Mouse (Mus musculus): ENCODE measurements at regions not wholly inside any gene's neighbourhood (a gene's known extent, or its start where the extent isn't known, plus 50 kb on each side); places are given as distances from the start of the nearest gene placed in this dataset.

DNA sequence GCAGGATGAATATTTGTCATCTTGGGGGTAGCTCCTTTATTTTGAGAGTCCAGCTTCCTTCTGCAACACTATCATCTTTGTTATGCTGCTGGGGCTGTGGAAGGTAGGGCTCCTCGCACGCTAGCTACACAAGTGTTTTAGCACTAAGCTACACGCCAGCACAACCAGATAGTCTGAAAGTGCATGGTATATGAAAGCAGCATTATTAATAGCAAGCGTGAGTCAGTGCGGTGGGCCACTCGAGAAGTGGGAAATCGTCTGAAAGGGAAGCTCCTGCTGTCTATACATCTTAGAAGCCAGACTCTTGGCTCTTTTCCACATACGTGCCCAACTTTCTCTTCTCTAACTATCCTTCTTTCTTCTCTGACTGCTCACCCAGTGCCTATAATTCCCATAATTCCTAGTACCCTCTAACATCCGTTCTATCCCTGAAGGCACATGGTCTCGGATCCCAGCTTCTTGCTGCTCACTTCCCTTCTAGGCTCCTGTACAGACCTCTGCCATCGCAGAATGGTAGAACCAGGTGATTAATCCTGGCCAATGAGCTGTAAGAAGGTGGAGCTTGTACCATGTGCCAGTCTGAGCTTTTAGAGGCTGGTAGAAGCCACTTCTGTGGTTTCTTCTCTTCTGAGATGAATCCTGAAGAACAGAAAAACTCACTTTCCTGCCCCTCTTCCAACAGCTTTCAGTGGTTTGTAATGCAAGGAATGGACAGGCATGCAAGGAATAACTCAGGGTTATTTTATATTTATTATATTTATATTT, 55.5 kb downstream of the E030025P04Rik start:
- H3K27ac ChIP-seq (ENCODE audit: insufficient read depth, low read length), result no peak overlapping the region
- no peak overlapping the region for H3K4me3 ChIP-seq (ENCODE audit: insufficient read depth, low read length)
- TF ChIP-seq POLR2A (IDR thresholded peaks at IDR 0.05; ENCODE audit: low read depth, low read length) (no peak), CTCF (IDR thresholded peaks at IDR 0.05; ENCODE audit: borderline replicate concordance, insufficient read depth, low read length) (no peak)
- H3K4me1 ChIP-seq (ENCODE audit: control insufficient read depth, insufficient read depth, low read length), result no peaks in the 10 kb centered on the region

DNA sequence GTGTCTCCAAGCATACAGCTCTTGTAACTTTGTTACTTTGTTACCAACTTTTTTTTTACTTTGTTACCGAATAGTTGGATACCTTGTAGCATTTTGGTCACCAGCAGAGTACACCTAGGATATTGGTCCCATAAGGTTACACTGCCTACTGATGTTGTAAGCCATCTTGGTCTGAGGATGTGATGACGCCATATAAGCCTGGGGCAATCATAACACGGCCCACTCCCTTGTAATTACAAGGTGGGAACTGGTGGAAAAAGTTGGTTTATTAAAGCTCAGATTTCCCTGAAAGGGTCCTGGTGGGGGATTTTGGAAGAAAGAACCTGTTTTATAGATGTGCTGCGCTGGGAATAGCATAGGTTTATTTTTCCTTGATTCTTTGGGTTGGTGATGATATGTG, 62.2 kb downstream of the E030025P04Rik start:
- TF ChIP-seq CTCF (IDR thresholded peaks at IDR 0.05; ENCODE audit: borderline replicate concordance, insufficient read depth, low read length) (no peak), POLR2A (IDR thresholded peaks at IDR 0.05; ENCODE audit: low read depth, low read length) (no peak)
- no peak overlapping the region for H3K4me3 ChIP-seq (ENCODE audit: insufficient read depth, low read length)
- no peaks in the 10 kb centered on the region for H3K4me1 ChIP-seq (ENCODE audit: control insufficient read depth, insufficient read depth, low read length)
- H3K27ac ChIP-seq (ENCODE audit: insufficient read depth, low read length), result no peak overlapping the region

DNA sequence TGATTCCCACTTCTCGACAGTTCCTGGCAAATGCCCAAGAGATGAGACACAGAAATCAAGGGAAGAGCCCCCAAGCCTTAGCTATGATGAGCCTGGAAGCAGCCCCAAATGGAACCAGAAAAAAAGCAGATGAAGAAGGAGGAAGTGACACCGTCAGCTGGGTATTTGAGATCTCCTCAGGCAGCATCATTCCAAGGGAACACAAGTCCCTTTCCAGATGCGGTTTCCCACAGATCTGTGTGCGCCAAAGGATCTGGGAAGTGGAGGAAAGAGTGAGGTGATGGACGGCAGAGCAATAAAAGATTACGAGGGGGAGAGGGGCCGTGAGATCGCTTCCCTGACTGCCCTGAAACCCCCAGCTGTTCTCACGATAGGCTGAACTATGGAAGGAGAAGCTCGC, 62.7 kb downstream of the E030025P04Rik start:
- TF ChIP-seq POLR2A (IDR thresholded peaks at IDR 0.05; ENCODE audit: low read depth, low read length) (no peak), CTCF (IDR thresholded peaks at IDR 0.05; ENCODE audit: borderline replicate concordance, insufficient read depth, low read length) (no peak)

DNA sequence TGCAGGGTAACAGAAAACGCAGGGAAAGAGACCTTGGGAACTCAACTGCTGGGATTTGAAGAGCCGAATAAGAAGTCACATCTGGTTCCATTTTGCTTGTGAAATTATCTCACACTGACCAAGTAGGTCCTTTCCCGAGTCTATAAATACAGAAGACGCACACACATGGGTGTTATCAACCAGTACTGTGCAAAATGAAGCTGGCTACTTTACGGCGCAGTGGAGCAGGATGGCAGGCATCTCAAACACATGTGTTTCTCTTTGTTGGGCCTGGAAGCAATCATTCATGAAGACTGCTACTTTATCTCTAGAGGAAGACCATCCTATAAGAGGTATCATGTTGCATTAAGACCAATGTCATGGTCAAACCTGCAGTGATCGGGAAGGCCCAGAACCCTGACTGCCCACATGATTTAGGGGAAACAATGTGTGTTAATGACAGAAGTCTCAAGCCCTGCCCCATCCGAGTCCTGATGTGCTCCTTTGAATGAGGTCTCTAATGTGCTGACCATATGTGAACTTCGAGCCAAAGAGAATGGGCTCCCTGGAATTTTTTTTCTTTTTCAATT, 63.2 kb downstream of the E030025P04Rik start:
- Histone ChIP-seq H3K27ac (ENCODE audit: insufficient read depth, low read length) (no peak overlapping the region), H3K4me1 (ENCODE audit: control insufficient read depth, insufficient read depth, low read length) (no peaks in the 10 kb centered on the region), H3K4me3 (ENCODE audit: insufficient read depth, low read length) (no peak overlapping the region)
- no peak for TF ChIP-seq CTCF (IDR thresholded peaks at IDR 0.05; ENCODE audit: borderline replicate concordance, insufficient read depth, low read length)
- no peak for TF ChIP-seq POLR2A (IDR thresholded peaks at IDR 0.05; ENCODE audit: low read depth, low read length)

More for the DNA sequence above, 62.7 kb downstream of the E030025P04Rik start:
- Histone ChIP-seq H3K4me3 (ENCODE audit: insufficient read depth, low read length) (no peak overlapping the region), H3K4me1 (ENCODE audit: control insufficient read depth, insufficient read depth, low read length) (no peaks in the 10 kb centered on the region), H3K27ac (ENCODE audit: insufficient read depth, low read length) (no peak overlapping the region)

DNA sequence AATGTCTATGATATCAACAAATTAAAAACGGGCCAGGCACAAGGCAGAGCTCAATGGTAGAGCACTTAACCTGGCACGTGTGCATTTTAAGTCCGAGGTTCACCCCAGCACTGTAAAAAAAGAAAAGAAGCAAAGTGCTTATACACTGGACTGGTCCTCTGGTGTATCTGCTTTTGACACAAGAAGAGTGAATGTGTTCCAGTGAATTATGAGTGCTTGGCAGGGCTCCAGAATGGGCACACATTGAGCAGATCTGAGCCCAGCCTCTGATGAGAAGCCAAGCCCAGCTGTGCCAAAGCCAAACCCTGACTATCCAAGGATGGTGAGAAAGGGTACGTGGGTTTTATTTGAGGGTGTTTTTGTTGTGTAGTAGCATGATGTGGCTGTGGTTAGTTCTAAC, 64.7 kb downstream of the E030025P04Rik start:
- no peaks in the 10 kb centered on the region for H3K4me1 ChIP-seq (ENCODE audit: control insufficient read depth, insufficient read depth, low read length)
- no peak overlapping the region for H3K27ac ChIP-seq (ENCODE audit: insufficient read depth, low read length)
- no peak overlapping the region for H3K4me3 ChIP-seq (ENCODE audit: insufficient read depth, low read length)
- no peak for TF ChIP-seq CTCF (IDR thresholded peaks at IDR 0.05; ENCODE audit: borderline replicate concordance, insufficient read depth, low read length)
- no peak for TF ChIP-seq POLR2A (IDR thresholded peaks at IDR 0.05; ENCODE audit: low read depth, low read length)

DNA sequence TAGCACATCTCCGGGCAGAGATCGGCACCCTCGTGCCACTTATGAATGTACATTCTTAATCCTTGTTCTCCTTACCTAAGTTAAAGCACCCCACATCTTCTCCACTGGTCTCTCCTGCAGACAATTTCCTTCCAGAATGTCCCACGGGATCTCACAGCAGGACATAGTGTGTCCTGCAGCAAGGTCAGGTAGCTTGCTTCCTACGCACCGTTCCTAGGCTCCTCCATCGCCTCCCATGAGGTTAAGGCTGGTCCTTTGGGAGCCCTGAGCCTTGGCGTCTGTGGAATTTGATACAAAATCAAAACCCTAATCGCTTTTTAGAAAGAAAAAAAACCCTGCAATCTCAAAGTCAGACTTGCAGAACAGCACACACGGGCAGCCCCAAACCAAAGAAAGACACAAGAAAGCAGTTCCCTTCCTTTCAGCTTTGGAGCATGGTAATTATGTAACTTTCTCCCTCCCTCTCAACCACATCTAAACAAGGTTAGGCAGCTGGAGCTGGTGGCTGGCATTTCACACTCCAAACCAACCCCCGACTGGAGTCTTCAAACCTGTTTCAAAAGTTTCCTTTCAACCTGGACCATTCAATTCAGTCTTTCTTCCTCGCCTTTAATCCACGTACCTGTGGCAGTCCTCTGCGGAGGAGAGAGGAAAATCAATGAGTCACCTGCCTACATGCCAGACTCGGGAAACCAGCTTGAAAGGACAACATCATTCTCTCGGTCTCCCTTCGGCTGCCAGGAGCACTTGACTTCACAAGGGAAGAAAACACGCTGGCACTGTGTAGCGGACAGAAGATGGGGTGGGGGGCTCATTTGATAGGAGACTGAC, 67.4 kb downstream of the E030025P04Rik start:
- no peak overlapping the region for H3K27ac ChIP-seq (ENCODE audit: insufficient read depth, low read length)
- H3K4me1 ChIP-seq (ENCODE audit: control insufficient read depth, insufficient read depth, low read length), result no peaks in the 10 kb centered on the region
- TF ChIP-seq CTCF (IDR thresholded peaks at IDR 0.05; ENCODE audit: borderline replicate concordance, insufficient read depth, low read length) (no peak), POLR2A (IDR thresholded peaks at IDR 0.05; ENCODE audit: low read depth, low read length) (no peak)
- no peak overlapping the region for H3K4me3 ChIP-seq (ENCODE audit: insufficient read depth, low read length)

DNA sequence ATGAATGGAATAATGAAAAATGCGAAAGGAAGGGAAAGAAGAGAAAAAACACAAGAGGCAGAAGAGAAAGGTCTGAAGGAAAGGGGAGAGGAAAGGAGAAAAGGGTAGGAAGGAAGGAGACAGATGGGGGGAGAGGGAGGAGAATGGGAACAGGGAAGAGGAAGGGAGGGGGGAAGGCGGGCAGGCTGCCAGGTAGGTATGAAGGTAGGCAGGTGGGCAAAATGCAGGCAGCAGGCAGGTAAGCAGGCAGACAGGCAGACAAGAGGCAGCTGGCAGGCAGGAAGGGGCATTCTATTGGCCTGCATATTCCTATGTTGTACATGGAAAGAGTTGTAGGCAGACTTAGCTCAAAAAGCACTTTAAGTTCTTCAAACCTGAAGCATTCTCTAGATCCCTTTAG, 72.8 kb downstream of the E030025P04Rik start:
- Histone ChIP-seq H3K4me3 (ENCODE audit: insufficient read depth, low read length) (no peak overlapping the region), H3K27ac (ENCODE audit: insufficient read depth, low read length) (no peak overlapping the region), H3K4me1 (ENCODE audit: control insufficient read depth, insufficient read depth, low read length) (no peaks in the 10 kb centered on the region)
- TF ChIP-seq CTCF (IDR thresholded peaks at IDR 0.05; ENCODE audit: borderline replicate concordance, insufficient read depth, low read length) (no peak), POLR2A (IDR thresholded peaks at IDR 0.05; ENCODE audit: low read depth, low read length) (no peak)

DNA sequence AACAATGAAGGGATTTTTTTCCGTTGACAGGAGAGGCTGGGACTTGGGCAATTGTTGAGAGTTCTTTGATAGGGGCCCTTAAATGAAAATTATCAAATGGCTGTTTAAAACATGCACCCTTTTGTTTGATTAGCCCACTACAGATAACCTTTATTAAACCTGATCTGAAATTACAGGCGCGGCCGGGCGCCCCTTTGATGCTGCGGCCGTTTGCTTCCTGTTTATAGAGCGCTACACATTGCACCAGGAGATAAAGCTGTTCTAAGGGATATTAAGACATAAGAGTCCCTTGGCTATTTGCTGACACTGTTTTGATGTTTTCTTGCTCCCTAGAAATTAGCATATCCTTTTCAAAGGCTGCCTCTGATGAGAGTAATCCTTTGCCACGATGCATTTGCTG, 73.8 kb downstream of the E030025P04Rik start:
- no peak for TF ChIP-seq POLR2A (IDR thresholded peaks at IDR 0.05; ENCODE audit: low read depth, low read length)
- TF ChIP-seq CTCF (IDR thresholded peaks at IDR 0.05; ENCODE audit: borderline replicate concordance, insufficient read depth, low read length), result no peak

DNA sequence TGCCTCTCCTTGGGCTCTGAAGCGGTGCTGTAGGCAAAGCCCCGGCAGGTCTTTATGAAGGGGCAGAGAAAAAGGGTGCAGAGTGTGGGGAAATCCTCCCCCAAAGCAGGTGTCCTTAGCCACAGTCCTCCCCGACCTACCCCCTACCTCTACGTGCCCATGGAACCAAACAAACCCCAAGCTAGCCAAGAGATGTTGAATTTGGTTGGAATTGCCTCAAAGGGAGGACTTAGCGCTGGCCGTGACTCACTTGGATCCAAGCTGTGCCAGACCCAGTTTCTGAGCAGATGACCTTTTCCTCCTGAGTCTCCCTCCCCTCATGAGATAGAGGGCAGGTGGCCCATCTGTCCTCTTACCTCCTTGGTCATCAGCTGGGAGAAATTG, 74.9 kb downstream of the E030025P04Rik start:
- TF ChIP-seq CTCF (IDR thresholded peaks at IDR 0.05; ENCODE audit: borderline replicate concordance, insufficient read depth, low read length) (no peak), POLR2A (IDR thresholded peaks at IDR 0.05; ENCODE audit: low read depth, low read length) (no peak)
- no peak overlapping the region for H3K27ac ChIP-seq (ENCODE audit: insufficient read depth, low read length)
- H3K4me1 ChIP-seq (ENCODE audit: control insufficient read depth, insufficient read depth, low read length), result no peaks in the 10 kb centered on the region
- no peak overlapping the region for H3K4me3 ChIP-seq (ENCODE audit: insufficient read depth, low read length)

More for the DNA sequence above, 73.8 kb downstream of the E030025P04Rik start:
- Histone ChIP-seq H3K4me1 (ENCODE audit: control insufficient read depth, insufficient read depth, low read length) (no peaks in the 10 kb centered on the region), H3K4me3 (ENCODE audit: insufficient read depth, low read length) (no peak overlapping the region), H3K27ac (ENCODE audit: insufficient read depth, low read length) (no peak overlapping the region)
